Mouse (Mus musculus) kidney, postnatal 10 days (tissue): Measurements from ENCODE around the gene Ankrd54.
A peak's percentile ranks its signal among the peaks of the same experiment; 100 is the strongest.
"Not testable (repeated sequence)": the region's sequence is repeated elsewhere in the genome, so short reads cannot be mapped to it uniquely, and the experiment has no call there.

ENCODE experiments used
- DNase-seq: peaks from one replicate; pipeline ENCODE4 v3.0.0; 2021; ENCODE audit warnings: mixed read lengths

Ankrd54 gene

GRCm38 (mm10) chr15:79040501-79041416 is 21.9 kb downstream of the Ankrd54 start:
- DNase-seq = peak; percentile 57

GRCm38 (mm10) chr15:79038853-79039252 is 23.8 kb downstream of the Ankrd54 start:
- peak; percentile 91 for DNase-seq

- no peak for DNase-seq
Measured at GRCm38 (mm10) chr15:79038331-79038730, 24.4 kb downstream of the Ankrd54 start.

- DNase-seq = peak; percentile 91
Measured at GRCm38 (mm10) chr15:79037913-79038328, 24.8 kb downstream of the Ankrd54 start.

- DNase-seq = not testable (repeated sequence)
Measured at GRCm38 (mm10) chr15:79031908-79032307, 30.8 kb downstream of the Ankrd54 start.

GRCm38 (mm10) chr15:79030551-79031435 is 31.9 kb downstream of the Ankrd54 start:
- DNase-seq = peak; percentile 95

- DNase-seq = no peak
Measured at GRCm38 (mm10) chr15:79029519-79030241, 33.0 kb downstream of the Ankrd54 start.

- DNase-seq = no peak
Measured at GRCm38 (mm10) chr15:79028823-79029484, 33.7 kb downstream of the Ankrd54 start.

- peak; percentile 98 for DNase-seq
Measured at GRCm38 (mm10) chr15:79028237-79028738, 34.4 kb downstream of the Ankrd54 start, which contains the start of gene H1f0. Gene H1f0 (plus strand): TSS chr15:79028450.

GRCm38 (mm10) chr15:79027291-79028205 is 35.1 kb downstream of the Ankrd54 start:
- DNase-seq = peak; percentile 70

GRCm38 (mm10) chr15:79026511-79027290 is 36.0 kb downstream of the Ankrd54 start:
- peak; percentile 76 for DNase-seq

- DNase-seq = peak; percentile 60
Measured at GRCm38 (mm10) chr15:79025687-79026308, 36.9 kb downstream of the Ankrd54 start.

GRCm38 (mm10) chr15:79023366-79023765 is 39.3 kb downstream of the Ankrd54 start:
- no peak for DNase-seq

- peak; percentile 57 for DNase-seq
Measured at GRCm38 (mm10) chr15:79022671-79023230, 39.9 kb downstream of the Ankrd54 start.

GRCm38 (mm10) chr15:79018886-79019285 is 43.8 kb downstream of the Ankrd54 start:
- no peak for DNase-seq

GRCm38 (mm10) chr15:79018191-79018590 is 44.5 kb downstream of the Ankrd54 start:
- no peak for DNase-seq

- DNase-seq = no peak
Measured at GRCm38 (mm10) chr15:79013382-79013781, 49.3 kb downstream of the Ankrd54 start.

GRCm38 (mm10) chr15:79011550-79011949 is 51.1 kb downstream of the Ankrd54 start:
- no peak for DNase-seq

GRCm38 (mm10) chr15:79009734-79010133 is 53.0 kb downstream of the Ankrd54 start:
- DNase-seq = no peak
